Mouse (Mus musculus) embryonic facial prominence, embryonic 10.5 days (tissue): ENCODE results near the gene Nadk2. TPM values are rescaled to one million over a fixed set of nuclear protein-coding genes. Genes with fewer than 3 reads are reported as not detected.

Experiments used
- polyA plus RNA-seq: library from polyadenylated mRNA; unstranded; fragments of >200 nt; fragmentation: Nextera tagmentation; extraction: Ambion mirVana; gene quantifications from 2 replicates; pipeline ENCODE4 v1.2.1, GENCODE M21; 2016

The Nadk2 gene
- polyA plus RNA-seq, 1 experiment from 2014 or later, result 36.1 TPM

Other genes with a start within 250 kb of the Nadk2 start
- gene Ranbp3l, start 103.3 kb upstream of the Nadk2 start, polyA plus RNA-seq, result 0.05 and 0.16 TPM in 2 replicates
- 1.9 and 2.6 TPM in 2 replicates for gene Lmbrd2, start 69.3 kb downstream of the Nadk2 start, polyA plus RNA-seq
- 128 and 129 TPM in 2 replicates for gene Skp2, start 84.2 kb downstream of the Nadk2 start, polyA plus RNA-seq
- gene Ugt3a1, start 205.6 kb downstream of the Nadk2 start, polyA plus RNA-seq, result not detected in 2 replicates